Mouse (Mus musculus) erythroblast, adult 5-6 weeks (primary cell): ENCODE data around the gene Snap91. TPM values are rescaled to one million over a fixed set of nuclear protein-coding genes. Genes with fewer than 3 reads are reported as not detected.

Experiments
- ATAC-seq: replicated peaks from 2 replicates; pipeline ENCODE4 v1.8.0; 2016; ENCODE audit warnings: moderate number of reproducible peaks, mild to moderate bottlenecking, moderate TSS enrichment, inconsistent platforms; ENCODE audit not compliant: poor library complexity, low FRiP score, severe bottlenecking
- total RNA-seq, 2 experiments: library from RNA; stranded (forward) in 1 of 2; stranded (reverse) in 1 of 2; fragments of 150-400 nt in 1 of 2; fragments of 200-764, 138-1000 nt in 1 of 2; gene quantifications; 2 replicates each; pipeline versions ENCODE4 v1.2.3 to v1.2.4; 2015 to 2017; ENCODE audit warnings: low replicate concordance in 2 of 2

The Snap91 gene
- total RNA-seq, 2 experiments from 2014 or later, result not detected

DNA sequence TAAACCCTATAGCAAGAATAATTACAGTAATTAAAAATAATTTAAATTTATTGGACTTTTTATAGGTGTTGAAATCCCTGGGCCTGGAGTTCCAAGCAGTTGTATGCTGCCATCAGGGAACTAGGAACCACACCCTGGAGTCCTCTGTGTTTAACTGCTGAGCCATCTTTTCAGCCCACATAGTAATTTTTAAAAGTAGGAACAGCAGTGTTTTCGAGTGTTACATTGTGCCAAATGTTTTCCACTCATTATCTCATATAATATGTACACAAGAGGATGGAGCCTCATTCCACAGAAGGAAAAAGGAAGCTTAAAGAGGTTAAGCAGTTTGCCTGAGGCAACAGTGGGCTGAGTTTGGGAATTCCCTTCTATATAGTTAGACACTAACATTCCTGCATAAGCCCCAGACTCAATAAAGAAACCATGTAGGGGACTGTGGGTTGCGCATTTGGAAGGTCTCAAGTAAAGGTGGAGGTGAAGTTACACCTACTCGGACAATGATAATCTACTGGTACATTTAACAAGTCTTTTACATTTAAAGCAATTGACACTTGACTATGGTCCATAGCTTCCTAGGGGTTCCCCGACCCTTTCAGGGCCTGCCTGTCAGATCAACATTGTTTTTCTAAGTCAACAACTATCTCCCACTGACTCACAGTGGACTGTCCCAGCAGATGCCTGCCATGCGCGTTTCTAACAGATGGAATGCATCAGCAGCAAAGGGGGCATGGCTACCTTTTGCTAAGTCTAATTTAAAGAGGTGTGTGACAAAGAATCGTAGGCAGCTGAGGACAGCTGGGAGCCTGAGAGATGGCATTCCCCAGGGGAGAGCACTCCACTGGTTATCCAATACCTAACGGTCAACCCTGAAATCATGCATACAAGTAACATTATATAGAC is 117.7 kb downstream of the Snap91 start:
- ATAC-seq, result no peak

GRCm38 (mm10) chr9:86745926-86746581 is 134.4 kb downstream of the Snap91 start:
- ATAC-seq, result no peak

- ATAC-seq, result no peak
These were observed 136.4 kb downstream of the Snap91 start for GRCm38 (mm10) chr9:86744041-86744440.

GRCm38 (mm10) chr9:86742959-86743911 is 137.2 kb downstream of the Snap91 start, which contains the start of gene Prss35:
TSS of gene Prss35 (plus strand) at chr9:86743649.
- no peak for ATAC-seq

DNA sequence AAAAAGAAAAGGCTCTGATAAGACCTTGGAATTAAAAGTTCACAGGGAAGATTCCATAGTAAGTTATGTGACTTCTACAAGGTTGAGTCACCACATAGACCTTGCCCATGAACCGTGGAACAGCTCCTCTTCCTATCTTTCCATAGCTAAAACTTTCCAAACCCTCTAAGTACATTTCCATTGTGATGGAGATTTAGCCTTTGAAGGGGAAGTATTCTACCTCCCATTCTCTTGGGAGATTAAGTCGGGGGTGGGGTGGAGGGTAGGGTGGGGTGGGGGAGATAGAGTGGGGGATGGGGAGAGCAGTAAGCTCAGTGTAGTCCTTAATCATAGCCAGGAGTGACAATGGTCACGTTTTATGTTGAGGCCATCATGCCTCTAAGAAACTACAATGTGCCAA is 140.5 kb downstream of the Snap91 start:
- no peak for ATAC-seq

DNA sequence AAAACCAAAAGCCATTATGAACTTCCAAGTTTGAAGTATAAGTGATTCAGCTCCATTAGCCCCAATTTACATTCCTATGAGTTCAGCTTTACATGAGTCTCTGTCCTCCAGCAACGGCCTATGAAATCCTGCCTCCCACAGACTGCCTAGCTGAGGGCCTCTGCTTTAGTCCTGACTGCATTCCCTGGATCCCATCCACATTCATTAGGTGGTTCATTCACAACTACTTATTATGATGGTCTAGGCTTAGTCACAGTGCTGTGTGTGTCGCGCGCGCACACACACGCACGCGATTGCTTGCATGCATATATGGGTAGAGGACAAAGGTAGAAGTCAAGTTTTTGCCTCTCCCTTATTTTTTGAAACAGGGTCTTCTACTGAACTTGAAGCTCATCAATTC is 141.7 kb downstream of the Snap91 start:
- no peak for ATAC-seq

DNA sequence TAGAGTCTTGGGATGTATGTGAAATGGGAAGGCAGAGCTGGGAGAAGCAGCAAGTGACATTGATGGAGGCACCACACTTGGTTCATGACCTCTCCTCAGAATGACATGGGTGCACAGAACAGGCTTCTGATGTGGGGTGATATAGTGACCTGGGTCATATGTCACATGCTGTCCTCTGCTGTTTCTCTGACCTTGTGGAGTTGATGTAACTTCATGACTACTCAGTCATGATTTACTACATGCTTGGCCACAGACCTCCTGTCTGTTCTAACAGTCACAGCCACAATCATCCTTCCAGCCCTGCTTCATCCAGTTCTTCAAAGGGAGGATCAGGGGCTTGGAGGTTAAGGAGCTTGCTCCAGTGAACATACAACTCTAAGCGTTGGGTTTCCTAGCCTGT is 142.4 kb downstream of the Snap91 start:
- ATAC-seq, result no peak

- ATAC-seq, result no peak
These were observed 143.5 kb downstream of the Snap91 start for GRCm38 (mm10) chr9:86736991-86737390.

- ATAC-seq, result no peak
These were observed 145.7 kb downstream of the Snap91 start for GRCm38 (mm10) chr9:86734795-86735194.

- ATAC-seq, result no peak
These were observed 146.1 kb downstream of the Snap91 start for GRCm38 (mm10) chr9:86734357-86734756.

- ATAC-seq, result no peak
These were observed 150.6 kb downstream of the Snap91 start for GRCm38 (mm10) chr9:86729811-86730210.

DNA sequence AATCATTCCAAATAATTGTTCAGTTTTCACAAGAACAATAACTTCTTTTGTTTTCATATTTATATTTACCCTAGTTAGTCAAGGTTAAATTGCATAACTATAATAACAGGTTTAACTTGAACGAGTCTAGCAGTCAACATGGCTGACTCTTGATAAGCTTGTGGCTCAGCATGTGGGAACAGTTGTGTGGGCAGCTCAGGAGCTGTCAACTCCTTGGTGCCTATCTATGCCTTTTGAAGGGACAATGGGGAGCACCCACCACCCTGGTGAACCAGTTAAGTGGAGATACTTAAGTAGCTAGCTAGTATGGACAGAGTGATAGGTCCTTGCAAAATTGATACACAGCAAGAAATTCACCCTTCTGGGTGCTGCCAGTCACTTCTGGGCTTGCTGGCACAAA is 151.4 kb downstream of the Snap91 start:
- ATAC-seq, result no peak

- ATAC-seq, result no peak
These were observed 152.1 kb downstream of the Snap91 start for GRCm38 (mm10) chr9:86728214-86728814.

DNA sequence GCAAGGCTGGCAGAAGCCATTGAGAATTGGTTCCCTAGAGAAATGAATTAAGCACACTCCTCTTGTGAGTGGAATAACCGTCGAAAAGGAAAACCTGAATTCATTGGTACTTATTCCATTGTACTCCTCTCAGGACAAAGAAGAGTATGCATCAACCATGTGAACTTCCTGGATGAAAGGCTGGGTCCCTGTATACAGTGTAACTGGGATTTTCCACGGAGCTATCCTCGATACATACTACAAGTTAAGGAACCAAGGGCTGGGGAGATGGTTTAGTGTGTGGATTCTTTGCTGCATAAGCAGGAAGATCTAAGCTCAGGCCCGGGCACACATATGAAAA is 154.1 kb downstream of the Snap91 start:
- ATAC-seq, result no peak

GRCm38 (mm10) chr9:86725604-86726380 is 154.7 kb downstream of the Snap91 start:
- no peak for ATAC-seq

- no peak for ATAC-seq
These were observed 155.4 kb downstream of the Snap91 start for GRCm38 (mm10) chr9:86725066-86725465.

DNA sequence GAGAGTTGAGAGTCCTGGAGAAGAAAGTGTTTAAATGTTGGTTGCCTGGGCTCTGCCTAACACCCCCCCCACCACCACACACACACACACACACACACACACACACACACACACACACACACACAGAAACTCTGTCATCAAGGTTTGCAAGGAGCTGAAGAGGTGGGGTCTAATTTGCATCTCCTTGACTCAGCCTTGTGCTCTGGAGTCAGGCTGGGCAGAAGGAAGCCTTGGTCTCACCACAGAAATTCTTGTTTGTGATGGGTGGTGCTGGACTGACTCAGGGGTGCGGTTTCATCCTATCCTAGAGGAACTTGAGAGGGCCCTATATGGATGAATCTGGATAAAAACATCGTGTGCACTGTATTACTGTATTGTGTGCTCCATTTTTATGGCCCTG is 159.7 kb downstream of the Snap91 start:
- no peak for ATAC-seq

DNA sequence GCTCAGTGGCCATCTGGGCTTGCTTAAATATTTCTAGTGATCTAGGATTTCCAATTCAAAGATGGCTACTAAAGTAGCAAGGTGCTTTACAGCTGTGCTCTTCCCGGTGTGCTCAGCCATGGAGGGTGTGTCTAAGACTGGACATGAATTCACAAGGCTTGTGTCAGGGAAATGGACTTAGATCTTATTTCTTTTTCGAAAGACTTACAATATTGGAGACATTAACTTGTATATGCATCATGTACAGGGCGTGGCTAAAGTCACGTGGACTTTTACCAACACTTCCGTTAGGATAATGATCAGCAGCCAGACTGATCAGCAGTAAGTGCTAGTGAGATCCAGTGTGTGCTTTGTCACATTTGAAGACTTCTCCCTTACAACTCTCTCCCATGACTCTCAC is 160.2 kb downstream of the Snap91 start:
- ATAC-seq, result no peak

DNA sequence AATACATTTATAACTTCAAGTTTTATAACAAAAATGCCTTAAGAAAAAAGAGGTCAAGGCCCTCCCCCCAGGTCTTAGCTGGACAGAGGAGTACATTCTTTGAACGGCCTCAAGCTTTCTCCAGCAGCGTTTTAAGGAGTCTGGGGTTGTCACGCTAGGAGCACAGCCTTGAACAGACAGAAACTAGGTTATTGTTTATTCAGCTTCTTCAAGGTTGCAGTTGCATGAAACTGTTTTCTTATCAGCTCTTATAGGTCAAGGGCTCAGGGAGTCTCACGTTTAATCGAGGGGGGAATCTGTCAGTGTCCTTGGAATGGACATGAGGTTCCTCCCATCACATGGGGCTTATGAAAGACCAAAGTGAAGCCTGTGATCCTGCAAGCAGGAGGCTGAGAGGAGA is 163.3 kb downstream of the Snap91 start:
- ATAC-seq, result no peak
